Mouse (Mus musculus) liver, embryonic 13.5 days (tissue): ENCODE data around the gene Kif3a. TPM values are rescaled to one million over a fixed set of nuclear protein-coding genes. Genes with fewer than 3 reads are reported as not detected.

Experiments used
- ATAC-seq: fragments of 200-750 bp; cut with Nextera tagmentation; 2 replicates; pipeline ENCODE4 v1.8.0; 2017; ENCODE audit warnings: low read depth, mild to moderate bottlenecking, moderate number of reproducible peaks, moderate library complexity
- DNase-seq: peaks from one replicate; pipeline ENCODE4 v3.0.0; 2022
- H3K27ac ChIP-seq: fragments of 300-500 bp; sonication (generic); 2 replicates; pipeline ENCODE4 v1.5.1; 2015; ENCODE audit warnings: moderate library complexity, mild to moderate bottlenecking, inconsistent platforms
- H3K27me3 ChIP-seq: fragments of 300-500 bp; sonication (generic); 2 replicates; pipeline ENCODE4 v1.6.1; 2015; ENCODE audit warnings: mild to moderate bottlenecking, inconsistent platforms
- H3K36me3 ChIP-seq: fragments of 300-500 bp; sonication (generic); 2 replicates; pipeline ENCODE4 v1.6.1; 2015; ENCODE audit warnings: mild to moderate bottlenecking, inconsistent platforms
- H3K4me1 ChIP-seq: fragments of 300-500 bp; sonication (generic); replicated peaks from 2 replicates; pipeline ENCODE4 v1.6.1; 2015; ENCODE audit warnings: inconsistent platforms
- H3K4me2 ChIP-seq: fragments of 300-500 bp; sonication (generic); 2 replicates; pipeline ENCODE4 v1.6.1; 2015; ENCODE audit warnings: inconsistent platforms, mild to moderate bottlenecking, moderate library complexity
- H3K4me3 ChIP-seq: fragments of 300-500 bp; sonication (generic); replicated peaks from 2 replicates; pipeline ENCODE4 v1.5.1; 2015; ENCODE audit warnings: mild to moderate bottlenecking, inconsistent platforms
- H3K9ac ChIP-seq: fragments of 300-500 bp; sonication (generic); 2 replicates; pipeline ENCODE4 v1.6.1; 2015; ENCODE audit warnings: mild to moderate bottlenecking, inconsistent platforms
- H3K9me3 ChIP-seq: fragments of 300-500 bp; sonication (generic); replicated peaks from 2 replicates; pipeline ENCODE4 v1.6.1; 2016; ENCODE audit warnings: inconsistent platforms
- WGBS: fragments of 180-500 bp; shearing (Covaris S2); methylation state at CpG from one replicate; pipeline ENCODE4 v1.1.7; 2015; ENCODE audit not compliant: insufficient replicate concordance; 5-methylcytosine and 5-hydroxymethylcytosine counted together
- polyA plus RNA-seq: library from polyadenylated mRNA; unstranded; fragments of >200 nt; fragmentation: Nextera tagmentation; extraction: Ambion mirVana; gene quantifications from 2 replicates; pipeline ENCODE4 v1.2.1, GENCODE M21; 2015

Gene Kif3a
- polyA plus RNA-seq, 1 experiment from 2014 or later: 13.3 TPM

DNA sequence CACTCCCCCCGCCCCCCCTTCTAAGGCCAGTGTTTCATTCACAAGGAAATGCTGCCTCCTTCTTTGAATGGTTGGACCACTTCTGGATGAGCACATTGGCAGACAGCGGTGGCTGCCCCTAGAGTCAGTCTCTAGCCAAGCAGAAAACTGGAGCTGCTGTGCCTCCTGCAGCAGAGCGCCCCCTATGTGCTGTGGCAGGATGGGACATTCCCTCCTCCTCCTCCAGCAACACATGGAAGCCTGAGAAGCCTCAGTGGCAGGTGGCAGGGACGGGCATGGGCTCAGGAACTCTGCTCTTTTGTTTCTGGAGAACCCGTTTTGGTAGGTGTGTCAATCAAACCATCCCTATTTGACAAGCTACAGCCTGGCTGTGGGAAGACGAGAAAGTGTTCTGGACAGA is 42.3 kb upstream of the Kif3a start:
- WGBS: 61% methylated on average over 6 of the region's 6 CpGs
- Histone ChIP-seq H3K4me1 (peaks cover 97% of the 10 kb centered on the region), H3K36me3 (peaks cover 19% of the 10 kb centered on the region), H3K4me3 (no peak overlapping the region), H3K9ac (no peak overlapping the region), H3K4me2 (no peak overlapping the region), H3K27me3 (no peaks in the 10 kb centered on the region), H3K9me3 (no peaks in the 10 kb centered on the region), H3K27ac (no peak overlapping the region)
- DNase-seq: peak; percentile 36
- ATAC-seq: no peak

DNA sequence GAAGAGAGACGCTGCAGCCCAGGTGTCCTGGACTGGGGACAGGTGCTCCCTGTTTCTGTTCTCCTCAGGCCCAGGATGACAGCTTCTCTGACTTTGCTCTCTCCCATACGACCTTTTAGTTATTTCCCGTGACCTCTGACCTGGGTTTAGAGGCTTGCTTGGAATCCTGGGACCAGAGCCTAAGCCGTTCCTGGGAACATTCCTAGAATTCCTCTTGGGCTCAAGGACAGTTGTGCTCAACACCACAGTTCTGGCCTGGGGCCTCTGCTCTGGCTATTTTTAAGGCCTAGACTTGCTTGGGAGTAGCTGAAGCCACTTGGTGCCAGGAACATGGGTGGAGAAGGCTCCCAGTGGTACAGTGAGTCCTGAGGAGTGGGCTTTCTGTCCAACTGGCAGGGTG is 41.7 kb upstream of the Kif3a start:
- no peaks in the 10 kb centered on the region for H3K27me3 ChIP-seq
- no peak overlapping the region for H3K27ac ChIP-seq
- H3K9ac ChIP-seq: 0 out of 2 replicates have a peak overlapping the region, but pooled peaks have one; percentile 28
- H3K36me3 ChIP-seq: peaks cover 19% of the 10 kb centered on the region
- H3K4me2 ChIP-seq: no peak overlapping the region
- WGBS: 75% methylated on average over 4 of the region's 4 CpGs
- ATAC-seq (no peak), DNase-seq (no peak)
- peaks cover 97% of the 10 kb centered on the region for H3K4me1 ChIP-seq
- H3K4me3 ChIP-seq: no peak overlapping the region
- no peaks in the 10 kb centered on the region for H3K9me3 ChIP-seq

GRCm38 (mm10) chr11:53528397-53529252 is 38.6 kb upstream of the Kif3a start:
- Histone ChIP-seq H3K4me1 (peaks cover 81% of the 10 kb centered on the region), H3K27ac (peak overlapping the region; percentile 23; the same call in 1 of the 2 replicates), H3K9me3 (no peaks in the 10 kb centered on the region), H3K9ac (peak overlapping the region; percentile 49; the same call in 1 of the 2 replicates), H3K4me2 (no peak overlapping the region), H3K36me3 (peaks cover 45% of the 10 kb centered on the region), H3K4me3 (no peak overlapping the region), H3K27me3 (no peaks in the 10 kb centered on the region)
- DNase-seq (no peak), ATAC-seq (peak; percentile 39)
- 44% methylated on average over 9 of the region's 9 CpGs for WGBS

DNA sequence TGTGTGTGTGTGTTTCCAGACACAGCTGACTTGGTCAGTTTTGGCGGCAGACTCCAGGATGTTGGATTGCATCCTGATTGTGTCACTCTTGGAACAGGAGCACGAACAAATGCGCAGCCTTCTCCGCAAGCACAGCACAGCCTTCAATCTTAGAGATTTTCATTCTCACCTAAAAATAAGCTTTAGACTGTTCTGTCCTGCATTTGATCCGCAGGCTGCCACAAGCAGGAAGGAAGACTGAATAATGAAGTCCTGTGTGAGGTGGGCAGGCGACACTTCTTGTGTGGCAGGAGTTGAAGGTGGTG is 38.0 kb upstream of the Kif3a start:
- 57% methylated on average over 6 of the region's 6 CpGs for WGBS
- Histone ChIP-seq H3K4me3 (no peak overlapping the region), H3K9ac (no peak overlapping the region), H3K27ac (no peak overlapping the region), H3K4me2 (no peak overlapping the region), H3K9me3 (no peaks in the 10 kb centered on the region), H3K27me3 (no peaks in the 10 kb centered on the region), H3K4me1 (peaks cover 75% of the 10 kb centered on the region), H3K36me3 (peaks cover 51% of the 10 kb centered on the region)
- DNase-seq (no peak), ATAC-seq (no peak)

- Histone ChIP-seq H3K4me1 (peaks cover 67% of the 10 kb centered on the region), H3K9ac (no peak overlapping the region), H3K27ac (no peak overlapping the region), H3K36me3 (peaks cover 56% of the 10 kb centered on the region), H3K27me3 (no peaks in the 10 kb centered on the region), H3K4me2 (no peak overlapping the region), H3K4me3 (no peak overlapping the region), H3K9me3 (no peaks in the 10 kb centered on the region)
- 85% methylated on average over 9 of the region's 9 CpGs for WGBS
- ATAC-seq (no peak), DNase-seq (no peak)
Observed at GRCm38 (mm10) chr11:53530001-53530400, 37.2 kb upstream of the Kif3a start.

- WGBS: 83% methylated on average over 10 of the region's 10 CpGs
- Histone ChIP-seq H3K9ac (no peak overlapping the region), H3K4me2 (no peak overlapping the region), H3K27me3 (no peaks in the 10 kb centered on the region), H3K27ac (peak overlapping the region; percentile 34; the same call in 1 of the 2 replicates), H3K4me3 (no peak overlapping the region), H3K36me3 (peaks cover 66% of the 10 kb centered on the region), H3K4me1 (peaks cover 50% of the 10 kb centered on the region), H3K9me3 (no peaks in the 10 kb centered on the region)
- ATAC-seq (no peak), DNase-seq (no peak)
Observed at GRCm38 (mm10) chr11:53531578-53532230, 35.5 kb upstream of the Kif3a start.

GRCm38 (mm10) chr11:53532231-53532620 is 35.0 kb upstream of the Kif3a start:
- no peak for DNase-seq
- Histone ChIP-seq H3K4me3 (no peak overlapping the region), H3K9ac (no peak overlapping the region), H3K36me3 (peaks cover 72% of the 10 kb centered on the region), H3K27ac (no peak overlapping the region), H3K4me1 (peaks cover 45% of the 10 kb centered on the region), H3K4me2 (no peak overlapping the region), H3K27me3 (no peaks in the 10 kb centered on the region), H3K9me3 (no peaks in the 10 kb centered on the region)
- WGBS: 64% methylated on average over 1 of the region's 1 CpGs
- ATAC-seq: no peak

GRCm38 (mm10) chr11:53539002-53539491 is 28.1 kb upstream of the Kif3a start:
- Histone ChIP-seq H3K9me3 (no peaks in the 10 kb centered on the region), H3K27ac (no peak overlapping the region), H3K4me2 (no peak overlapping the region), H3K36me3 (peaks cover 94% of the 10 kb centered on the region), H3K4me1 (peaks cover 11% of the 10 kb centered on the region), H3K4me3 (no peak overlapping the region), H3K9ac (no peak overlapping the region), H3K27me3 (no peaks in the 10 kb centered on the region)
- DNase-seq: no peak
- no peak for ATAC-seq
- WGBS: 83% methylated on average over 15 of the region's 15 CpGs

GRCm38 (mm10) chr11:53540394-53540793 is 26.8 kb upstream of the Kif3a start:
- Histone ChIP-seq H3K4me2 (no peak overlapping the region), H3K4me3 (no peak overlapping the region), H3K4me1 (peaks cover 13% of the 10 kb centered on the region), H3K9ac (no peak overlapping the region), H3K9me3 (no peaks in the 10 kb centered on the region), H3K27ac (no peak overlapping the region), H3K27me3 (no peaks in the 10 kb centered on the region), H3K36me3 (peaks cover 83% of the 10 kb centered on the region)
- WGBS: 88% methylated on average over 3 of the region's 3 CpGs
- DNase-seq (no peak), ATAC-seq (no peak)

- 85% methylated on average over 11 of the region's 11 CpGs for WGBS
- peaks cover 20% of the 10 kb centered on the region for H3K4me1 ChIP-seq
- peaks cover 74% of the 10 kb centered on the region for H3K36me3 ChIP-seq
- no peaks in the 10 kb centered on the region for H3K9me3 ChIP-seq
- no peak overlapping the region for H3K4me3 ChIP-seq
- DNase-seq (no peak), ATAC-seq (no peak)
- no peak overlapping the region for H3K4me2 ChIP-seq
- H3K27me3 ChIP-seq: no peaks in the 10 kb centered on the region
- H3K9ac ChIP-seq: no peak overlapping the region
- no peak overlapping the region for H3K27ac ChIP-seq
Observed at GRCm38 (mm10) chr11:53541222-53541621, 26.0 kb upstream of the Kif3a start.

DNA sequence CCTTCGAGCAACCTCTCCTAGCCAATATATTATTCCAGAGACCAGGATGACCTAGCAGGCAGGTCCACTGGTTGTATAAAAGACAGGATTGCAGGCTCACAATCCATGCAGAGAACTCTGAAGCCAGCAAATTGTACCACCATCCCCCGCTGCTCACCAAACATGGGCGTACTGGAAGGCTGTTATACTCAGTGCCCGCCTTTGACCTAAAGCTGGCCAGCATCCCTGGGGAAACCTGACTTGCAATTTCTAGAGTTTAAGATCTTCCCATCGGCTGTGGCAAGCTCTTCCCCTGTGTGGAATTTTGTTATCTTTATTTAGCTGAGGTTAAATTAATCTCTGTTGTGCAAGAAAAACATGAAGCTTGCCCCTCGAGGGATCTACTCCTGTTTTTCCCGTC is 24.2 kb upstream of the Kif3a start:
- Histone ChIP-seq H3K4me3 (no peak overlapping the region), H3K9ac (no peak overlapping the region), H3K4me1 (peaks cover 38% of the 10 kb centered on the region), H3K9me3 (no peaks in the 10 kb centered on the region), H3K27ac (no peak overlapping the region), H3K4me2 (no peak overlapping the region), H3K36me3 (peaks cover 57% of the 10 kb centered on the region), H3K27me3 (no peaks in the 10 kb centered on the region)
- DNase-seq: no peak
- no peak for ATAC-seq
- 73% methylated on average over 7 of the region's 7 CpGs for WGBS
